28 mouse cellular contexts compared by ENCODE assay signal in the genomic region with DNA sequence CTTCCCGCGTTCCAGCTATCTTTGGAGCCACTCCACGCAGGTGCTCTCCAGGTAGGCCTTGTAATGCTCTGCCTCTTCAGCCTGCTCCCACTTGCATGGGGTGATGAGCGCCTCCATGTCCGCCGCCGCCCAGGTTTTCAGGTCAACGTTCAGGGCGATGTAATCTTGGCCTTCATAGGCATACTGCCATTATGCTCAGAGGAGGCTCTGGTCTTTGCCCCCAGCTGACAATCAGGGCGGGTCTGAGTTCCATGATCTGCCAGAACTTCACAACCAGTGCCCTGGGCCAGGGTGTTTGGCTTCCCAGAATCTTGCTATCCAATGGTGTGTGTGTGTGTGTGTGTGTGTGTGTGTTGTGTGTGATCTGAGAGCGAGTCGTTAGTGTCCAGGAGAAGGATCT. TPM values are rescaled to one million over a fixed set of nuclear protein-coding genes. Genes with fewer than 3 reads are reported as not detected.
"Had no signal": no experiment of that assay in that cellular context is flagged by ENCODE, and none has a peak within 500 bp of the region (broad histone marks: within the 10 kb centered on the region; RNA-seq: fewer than 3 reads in every experiment).

No protein-coding gene starts in this region.

- H3K4me3 ChIP-seq: lung, embryonic 15.5 days; midbrain, embryonic 10.5 days; midbrain, embryonic 13.5 days; midbrain, embryonic 15.5 days; neural tube, embryonic 13.5 days; neural tube, embryonic 15.5 days; stomach, embryonic 15.5 days had no signal

- H3K9ac ChIP-seq: liver, embryonic 14.5 days; lung, embryonic 15.5 days; midbrain, embryonic 13.5 days; midbrain, embryonic 15.5 days; neural tube, embryonic 13.5 days; neural tube, embryonic 15.5 days; stomach, embryonic 15.5 days had no signal

- H3K4me2 ChIP-seq: lung, embryonic 15.5 days; midbrain, embryonic 13.5 days; midbrain, embryonic 15.5 days; neural tube, embryonic 13.5 days; neural tube, embryonic 15.5 days; stomach, embryonic 15.5 days had no signal

- H3K36me3 ChIP-seq: lung, embryonic 15.5 days; midbrain, embryonic 10.5 days; midbrain, embryonic 13.5 days; midbrain, embryonic 15.5 days; neural tube, embryonic 13.5 days; neural tube, embryonic 15.5 days; stomach, embryonic 15.5 days had no signal

- H3K27ac ChIP-seq: liver, embryonic 14.5 days; lung, embryonic 15.5 days; midbrain, embryonic 10.5 days; midbrain, embryonic 13.5 days; midbrain, embryonic 15.5 days; neural tube, embryonic 13.5 days; neural tube, embryonic 15.5 days; stomach, embryonic 15.5 days; stomach, postnatal 0 days had no signal

- H3K4me1 ChIP-seq: lung, embryonic 15.5 days; stomach, embryonic 15.5 days had no signal

- DNase-seq: lung, adult 18-20 months; lung, postnatal 4 days; retina, postnatal 1 day; right cerebral cortex, adult 18-20 months; right cerebral cortex, postnatal 25 days; right cerebral cortex, postnatal 4 days; thymus, adult 2 months; thymus, postnatal 25 days; thymus, postnatal 4 days had no signal

- ATAC-seq: lung, postnatal 0 days; midbrain, embryonic 13.5 days; midbrain, embryonic 15.5 days had no signal

- H3K9me3 ChIP-seq: lung, embryonic 15.5 days; midbrain, embryonic 10.5 days; midbrain, embryonic 13.5 days; midbrain, embryonic 15.5 days; neural tube, embryonic 13.5 days; neural tube, embryonic 15.5 days; stomach, embryonic 15.5 days had no signal

RNA-seq across cellular contexts. Expression of a gene that starts 7.9 kb away (rescaled TPM):
- total RNA-seq: megakaryocyte, adult 5-6 weeks; megakaryocyte-erythroid progenitor cell, adult 5-6 weeks; midbrain, postnatal 0 days; monocyte, adult 5-6 weeks had no signal
- polyA plus RNA-seq: liver, embryonic 14.5 days; midbrain, embryonic 10.5 days; midbrain, embryonic 13.5 days; midbrain, postnatal 0 days; neural tube, embryonic 11.5 days; neural tube, embryonic 13.5 days; neural tube, embryonic 15.5 days; spleen, adult 2 months; stomach, postnatal 0 days; testis, adult 2 months had no signal

RNA-seq across cellular contexts. Expression of a gene that starts 13.9 kb away (rescaled TPM):
- total RNA-seq: megakaryocyte, adult 5-6 weeks; megakaryocyte-erythroid progenitor cell, adult 5-6 weeks; midbrain, postnatal 0 days had no signal
- polyA plus RNA-seq: liver, embryonic 14.5 days; liver, embryonic 16.5 days; midbrain, embryonic 13.5 days; midbrain, embryonic 15.5 days; midbrain, postnatal 0 days; neural tube, embryonic 11.5 days; neural tube, embryonic 13.5 days; neural tube, embryonic 15.5 days; urinary bladder, adult 2 months had no signal

RNA-seq across cellular contexts. Expression of a gene that starts 53.0 kb away (rescaled TPM):
- total RNA-seq: megakaryocyte, adult 5-6 weeks; megakaryocyte-erythroid progenitor cell, adult 5-6 weeks; midbrain, postnatal 0 days; monocyte, adult 5-6 weeks had no signal
- polyA plus RNA-seq: liver, embryonic 14.5 days; liver, embryonic 16.5 days; lung, postnatal 0 days; midbrain, embryonic 10.5 days; midbrain, embryonic 13.5 days; midbrain, embryonic 15.5 days; midbrain, postnatal 0 days; neural tube, embryonic 11.5 days; neural tube, embryonic 13.5 days; neural tube, embryonic 15.5 days; spleen, adult 2 months; stomach, embryonic 15.5 days; stomach, postnatal 0 days; testis, adult 2 months; urinary bladder, adult 2 months had no signal
